Mouse (Mus musculus) left cerebral cortex, adult 2 months (tissue): Measurements from ENCODE around the gene Pdrg1. TPM values are rescaled to one million over a fixed set of nuclear protein-coding genes. Genes with fewer than 3 reads are reported as not detected.
A peak's percentile ranks its signal among the peaks of the same experiment; 100 is the strongest.

Experiments
- DNase-seq, 2 experiments: peaks; one replicate each; pipeline ENCODE4 v3.0.0; 2021 to 2022; ENCODE audit warnings: low spot score in 2 of 2, mixed read lengths in 1 of 2; ENCODE audit errors: extremely low spot score in 1 of 2
- H3K27ac ChIP-seq: fragments of 200-600 bp; 2 replicates; pipeline ENCODE4 v1.8.1; 2022
- H3K4me3 ChIP-seq: fragments of 200-600 bp; 2 replicates; pipeline ENCODE4 v1.8.1; 2022
- CTCF ChIP-seq: fragments of 200-600 bp; IDR thresholded peaks from 2 replicates; pipeline ENCODE4 v1.8.1; 2022; ENCODE audit warnings: antibody characterized with exemption, mild to moderate bottlenecking, moderate library complexity
- intact Hi-C: fragments of 180-260 bp; cut with DNase I; formaldehyde crosslinking; loops from one replicate; pipeline ENCODE4 v1.15.1; 2025
- total RNA-seq, 2 experiments: library from RNA; stranded (reverse); gene quantifications; 2 replicates each; pipeline ENCODE4 v1.2.3; 2021

Gene Pdrg1
- total RNA-seq, 2 experiments from 2014 or later: 55.5 to 60.5 TPM

GRCm38 (mm10) chr2:153049288-153049996, 34.2 kb upstream of the Pdrg1 start:
- Histone ChIP-seq H3K4me3 (no peak overlapping the region), H3K27ac (no peak overlapping the region)
- peak; percentile 41 to 57 for DNase-seq
- no peak for TF ChIP-seq CTCF
- intact Hi-C loops: no loop called here

DNA sequence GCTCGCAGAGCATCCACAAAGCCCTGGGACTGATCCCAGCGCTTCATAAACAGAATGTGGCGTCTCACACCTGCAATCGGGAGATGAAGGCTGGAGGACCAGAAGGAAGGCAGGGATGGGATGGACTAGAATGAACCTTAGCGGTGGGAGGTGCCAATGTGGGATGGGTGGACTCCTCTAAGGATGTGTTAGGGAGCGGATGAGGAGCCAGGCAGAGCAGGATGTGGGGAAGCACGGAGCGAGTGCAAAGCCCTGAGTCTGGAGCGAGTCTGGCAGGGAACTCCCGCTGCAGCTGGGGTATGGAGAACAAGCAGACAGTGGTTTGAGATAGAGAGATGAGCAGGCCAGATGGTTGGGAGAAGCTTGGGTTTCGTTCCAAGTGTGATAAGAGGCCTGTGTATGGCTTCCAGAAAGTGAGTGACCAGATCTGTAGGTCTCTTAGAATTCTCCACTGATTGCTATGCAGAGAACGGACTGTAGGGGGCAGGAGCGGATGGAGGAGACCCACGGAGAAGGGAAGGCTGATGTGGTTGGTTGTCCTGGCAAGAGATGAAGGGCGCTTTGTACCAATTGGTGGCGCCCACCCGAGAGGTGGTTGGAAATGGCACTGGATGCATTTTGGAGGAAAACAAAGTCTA, 32.7 kb upstream of the Pdrg1 start:
- intact Hi-C loops: no loop called here
- H3K4me3 ChIP-seq: no peak overlapping the region
- no peak overlapping the region for H3K27ac ChIP-seq
- peak; percentile 47 to 69 for DNase-seq
- peak; percentile 75 for TF ChIP-seq CTCF

- H3K4me3 ChIP-seq: no peak overlapping the region
- DNase-seq: peak; percentile 41 to 58
- no peak overlapping the region; the same call in 1 of the 2 replicates for H3K27ac ChIP-seq
- no peak for TF ChIP-seq CTCF
- intact Hi-C loops: no loop called here
Measured at GRCm38 (mm10) chr2:153045884-153046299, 30.7 kb upstream of the Pdrg1 start.

DNA sequence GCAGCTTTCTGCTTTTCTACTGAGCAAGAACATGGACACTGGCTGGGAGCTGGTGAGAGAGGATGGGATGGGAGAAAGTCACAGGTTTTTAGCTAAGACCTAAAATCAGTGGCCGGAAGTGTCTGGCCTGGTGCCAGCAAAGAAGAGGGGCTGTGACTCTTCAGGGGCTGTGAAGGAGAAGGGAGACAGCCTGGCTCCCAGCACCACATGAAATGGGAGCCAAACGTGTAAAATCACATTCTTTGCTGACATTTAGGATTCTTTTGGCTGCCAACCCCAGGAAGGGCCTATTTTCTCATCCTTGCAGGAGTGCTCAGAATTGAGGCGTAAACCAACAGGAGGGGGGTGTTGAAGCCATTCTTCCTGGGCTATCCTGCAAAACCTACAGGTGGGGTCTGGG, 28.7 kb upstream of the Pdrg1 start:
- intact Hi-C loops: no loop called here
- no peak for DNase-seq
- no peak overlapping the region for H3K4me3 ChIP-seq
- no peak for TF ChIP-seq CTCF
- H3K27ac ChIP-seq: no peak overlapping the region

GRCm38 (mm10) chr2:153036690-153037089, 21.5 kb upstream of the Pdrg1 start:
- no peak overlapping the region for H3K4me3 ChIP-seq
- TF ChIP-seq CTCF: no peak
- DNase-seq: no peak
- intact Hi-C loops: no loop called here
- H3K27ac ChIP-seq: no peak overlapping the region

GRCm38 (mm10) chr2:153033545-153034230, 18.5 kb upstream of the Pdrg1 start:
- Histone ChIP-seq H3K4me3 (peak overlapping the region; percentile 49), H3K27ac (no peak overlapping the region)
- DNase-seq: no peak
- TF ChIP-seq CTCF: no peak
- intact Hi-C loops: no loop called here

GRCm38 (mm10) chr2:153032973-153033372, 17.7 kb upstream of the Pdrg1 start:
- intact Hi-C loops: no loop called here
- no peak for DNase-seq
- 0 out of 2 replicates have a peak overlapping the region, but pooled peaks have one; percentile 7 for H3K27ac ChIP-seq
- peak overlapping the region; percentile 49 for H3K4me3 ChIP-seq
- TF ChIP-seq CTCF: no peak

DNA sequence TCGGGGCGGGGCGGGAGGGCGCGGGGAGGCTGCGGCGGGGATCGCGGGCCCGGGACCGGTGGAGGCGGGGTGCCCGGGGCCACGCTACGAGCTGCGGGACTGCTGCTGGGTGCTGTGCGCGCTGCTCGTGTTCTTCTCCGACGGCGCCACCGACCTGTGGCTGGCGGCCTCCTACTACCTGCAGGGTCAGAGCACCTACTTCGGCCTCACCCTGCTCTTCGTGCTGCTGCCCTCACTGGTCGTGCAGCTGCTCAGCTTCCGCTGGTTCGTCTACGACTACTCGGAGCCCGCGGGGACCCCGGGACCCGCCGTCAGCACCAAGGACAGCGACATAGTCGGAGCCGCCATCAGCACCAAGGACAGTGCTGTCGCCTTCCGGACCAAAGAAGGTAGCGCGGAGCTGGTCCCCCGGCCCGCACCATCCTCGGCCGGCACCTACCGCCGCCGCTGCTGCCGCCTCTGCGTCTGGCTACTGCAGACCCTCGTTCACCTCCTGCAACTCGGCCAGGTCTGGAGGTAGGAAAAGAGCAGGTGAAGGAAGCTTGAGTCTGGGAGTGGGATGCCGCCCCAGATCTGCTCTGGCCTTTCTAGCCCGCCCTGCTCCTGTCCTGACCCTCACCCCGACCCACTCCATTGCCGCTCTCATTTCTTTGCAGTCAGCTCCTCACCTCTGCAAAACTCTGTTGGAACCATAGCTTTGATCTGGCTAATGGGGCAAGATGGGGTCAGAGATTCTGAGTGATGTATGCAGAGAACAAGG, 17.0 kb upstream of the Pdrg1 start:
- intact Hi-C loops: no loop called here
- TF ChIP-seq CTCF: no peak
- Histone ChIP-seq H3K27ac (peak overlapping the region; percentile 54), H3K4me3 (peak overlapping the region; percentile 49)
- peak; percentile 37 to 44 for DNase-seq

DNA sequence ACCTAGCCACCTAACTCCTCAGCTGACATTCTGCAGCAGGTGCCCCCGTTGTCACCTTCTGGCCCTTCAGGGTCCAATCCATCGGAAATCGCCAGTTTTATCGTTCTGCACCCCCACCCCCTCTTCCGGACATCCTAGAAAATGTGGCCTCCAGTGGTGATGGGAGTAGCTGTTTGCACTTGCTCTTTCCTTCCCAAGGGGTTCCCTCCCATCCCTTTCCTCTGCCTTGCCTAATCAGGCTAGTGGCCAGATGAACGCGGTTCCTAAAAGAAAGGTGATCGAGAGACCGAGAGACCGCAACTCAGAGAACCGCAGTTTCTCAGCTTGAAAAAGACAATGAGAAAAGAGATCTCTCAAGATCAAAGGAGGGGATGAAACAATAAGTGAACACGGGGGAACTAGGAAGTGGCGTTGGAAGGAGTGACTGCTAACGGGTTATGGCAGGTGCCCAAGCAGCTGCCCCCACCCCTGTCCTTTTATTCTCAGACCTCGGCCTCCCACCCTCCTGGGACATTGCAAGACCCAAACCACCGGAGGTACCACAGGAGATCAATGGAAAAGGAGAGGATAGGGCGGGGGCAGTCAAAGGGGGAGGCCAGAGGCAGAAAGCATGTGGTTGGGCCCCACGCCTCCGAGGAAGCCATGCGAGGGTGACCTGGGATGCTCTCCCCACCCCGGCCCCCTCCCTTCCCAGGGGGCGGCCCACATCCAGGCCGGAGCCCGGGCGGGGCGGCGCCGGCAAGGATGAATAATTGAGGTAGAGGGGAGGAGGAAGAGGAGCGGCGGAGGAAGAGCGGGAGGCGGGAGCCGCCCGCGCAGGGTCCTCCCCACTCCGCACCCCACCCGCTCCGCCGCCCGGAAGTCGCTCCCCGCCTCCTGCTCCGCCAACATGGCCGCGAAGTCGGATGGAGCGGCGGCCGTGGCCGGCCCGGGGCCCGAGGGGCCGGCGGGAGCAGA, 16.2 kb upstream of the Pdrg1 start, which contains the start of gene Xkr7:
Gene Xkr7, plus strand, starts transcription at position 727 of the 957 bp plus-strand sequence.
- Histone ChIP-seq H3K27ac (peak within 1 kb of the TSS; percentile 69), H3K4me3 (peak within 1 kb of the TSS; percentile 49)
- DNase-seq: peak; percentile 38 to 50
- no peak for TF ChIP-seq CTCF
- intact Hi-C loops: no loop called here

DNA sequence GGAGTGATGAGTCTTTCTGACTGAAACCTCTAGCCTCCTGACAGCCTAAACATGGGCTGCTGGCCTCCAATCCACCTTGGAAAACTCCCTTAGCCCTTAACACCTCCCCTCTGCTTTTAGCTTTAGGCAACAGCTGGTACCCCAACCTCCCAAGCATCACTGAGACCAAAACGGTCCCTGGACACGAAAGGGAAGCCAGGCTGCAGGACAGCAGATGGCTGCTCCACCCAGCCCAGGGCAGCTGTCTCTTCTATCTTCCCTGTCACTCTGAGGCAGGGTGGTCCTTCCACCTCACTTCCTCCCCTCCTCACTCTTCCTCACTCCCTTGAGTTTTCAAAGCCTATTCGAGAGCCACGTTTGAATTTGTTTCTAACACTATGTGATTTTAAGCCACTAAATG, 15.2 kb upstream of the Pdrg1 start:
- DNase-seq: no peak
- Histone ChIP-seq H3K4me3 (no peak overlapping the region), H3K27ac (no peak overlapping the region)
- no peak for TF ChIP-seq CTCF
- intact Hi-C loops: no loop called here
